Mouse (Mus musculus) MEL (cell line): ENCODE results near the gene Gm20388. TPM values are rescaled to one million over a fixed set of nuclear protein-coding genes. Genes with fewer than 3 reads are reported as not detected.

Experiments
- DNase-seq: peaks from one replicate; pipeline ENCODE4 v3.0.0; 2011; ENCODE audit warnings: low read depth, low spot score
- H3K27ac ChIP-seq: 2 replicates; pipeline ENCODE4 v1.5.1; 2012; ENCODE audit warnings: low read depth, mild to moderate bottlenecking, control low read depth, low read length, moderate library complexity; ENCODE audit not compliant: control insufficient read depth
- H3K27me3 ChIP-seq, 2 experiments: fragments of 150-350 bp in 1 of 2; sonication (generic) in 1 of 2; 2 replicates each; pipeline ENCODE4 v1.6.1; 2012; ENCODE audit warnings: low read length in 2 of 2, mild to moderate bottlenecking in 2 of 2, improper control_type of control experiment in 1 of 2, moderate library complexity in 1 of 2; ENCODE audit not compliant: insufficient read depth in 2 of 2, control insufficient read depth in 1 of 2
- H3K36me3 ChIP-seq, 2 experiments: 2 replicates each; pipeline ENCODE4 v1.6.1; 2012 to 2014; ENCODE audit warnings: low read length in 2 of 2, improper control_type of control experiment in 1 of 2, inconsistent platforms in 1 of 2, mild to moderate bottlenecking in 1 of 2; ENCODE audit not compliant: insufficient read depth in 2 of 2, control insufficient read depth in 1 of 2
- H3K4me1 ChIP-seq, 2 experiments: fragments of 150-350 bp in 1 of 2; sonication (generic) in 1 of 2; 2 replicates each; pipeline ENCODE4 v1.6.1; 2012; ENCODE audit warnings: low read length in 2 of 2, improper control_type of control experiment in 1 of 2, mild to moderate bottlenecking in 1 of 2; ENCODE audit not compliant: insufficient read depth in 2 of 2, control insufficient read depth in 1 of 2
- H3K4me3 ChIP-seq, 2 experiments: fragments of 150-350 bp in 1 of 2; sonication (generic) in 1 of 2; 2 replicates each; pipeline ENCODE4 v1.5.1; 2012; ENCODE audit warnings: low read depth in 2 of 2, low read length in 2 of 2, mild to moderate bottlenecking in 2 of 2, moderate library complexity in 2 of 2, control low read depth in 1 of 2, improper control_type of control experiment in 1 of 2; ENCODE audit not compliant: control insufficient read depth in 1 of 2, insufficient read depth in 1 of 2
- H3K79me2 ChIP-seq: 2 replicates; pipeline ENCODE4 v1.6.1; 2012; ENCODE audit warnings: mild to moderate bottlenecking, low read length, moderate library complexity; ENCODE audit not compliant: control insufficient read depth, poor library complexity, insufficient read depth
- H3K9ac ChIP-seq: 2 replicates; pipeline ENCODE4 v1.6.1; 2012; ENCODE audit warnings: low read depth, mild to moderate bottlenecking, control low read depth, low read length, moderate library complexity; ENCODE audit not compliant: control insufficient read depth, poor library complexity, severe bottlenecking
- H3K9me3 ChIP-seq: fragments of 150-350 bp; sonication (generic); replicated peaks from 2 replicates; pipeline ENCODE4 v1.6.1; 2012; ENCODE audit warnings: mild to moderate bottlenecking, low read length, improper control_type of control experiment, moderate library complexity; ENCODE audit not compliant: insufficient read depth
- CHD1 ChIP-seq: IDR thresholded peaks from 2 replicates; pipeline ENCODE4 v1.6.1; 2012; ENCODE audit warnings: low read depth, mild to moderate bottlenecking, inconsistent platforms, low read length, improper control_type of control experiment
- ELF1 ChIP-seq: IDR thresholded peaks from 2 replicates; pipeline ENCODE4 v1.6.1; 2014; ENCODE audit warnings: low read depth, mild to moderate bottlenecking, inconsistent platforms, low read length, improper control_type of control experiment, moderate library complexity
- EP300 ChIP-seq, 2 experiments: IDR thresholded peaks; 2 replicates each; pipeline ENCODE4 v1.6.1; 2011; ENCODE audit warnings: improper control_type of control experiment in 2 of 2, low read length in 2 of 2, low read depth in 1 of 2, mild to moderate bottlenecking in 1 of 2
- GATA1 ChIP-seq: IDR thresholded peaks from 2 replicates; pipeline ENCODE4 v1.6.1; 2011; ENCODE audit warnings: low read depth, low read length, improper control_type of control experiment
- JUND ChIP-seq: IDR thresholded peaks from 2 replicates; pipeline ENCODE4 v1.6.1; 2011; ENCODE audit warnings: low read depth, mild to moderate bottlenecking, improper control_type of control experiment, low read length
- MAFK ChIP-seq: IDR thresholded peaks from 2 replicates; pipeline ENCODE4 v1.6.1; 2011; ENCODE audit warnings: low read depth, mild to moderate bottlenecking, low read length, improper control_type of control experiment, borderline replicate concordance
- MAX ChIP-seq: IDR thresholded peaks from 2 replicates; pipeline ENCODE4 v1.6.1; 2011; ENCODE audit warnings: low read length, improper control_type of control experiment
- MAZ ChIP-seq: IDR thresholded peaks from 2 replicates; pipeline ENCODE4 v1.6.1; 2012; ENCODE audit warnings: low read depth, mild to moderate bottlenecking, inconsistent platforms, low read length, improper control_type of control experiment
- MEF2A ChIP-seq: IDR thresholded peaks from 2 replicates; pipeline ENCODE4 v1.6.1; 2014; ENCODE audit warnings: low read depth, mild to moderate bottlenecking, inconsistent platforms, low read length, improper control_type of control experiment; ENCODE audit not compliant: poor library complexity, insufficient replicate concordance, severe bottlenecking; ENCODE audit errors: extremely low read depth
- MYC ChIP-seq: IDR thresholded peaks from 2 replicates; pipeline ENCODE4 v1.6.1; 2011; ENCODE audit warnings: low read depth, mild to moderate bottlenecking, low read length, improper control_type of control experiment, moderate library complexity
- NELFE ChIP-seq: IDR thresholded peaks from 2 replicates; pipeline ENCODE4 v1.6.1; 2011; ENCODE audit warnings: low read depth, low read length, improper control_type of control experiment
- NRF1 ChIP-seq: IDR thresholded peaks from 2 replicates; pipeline ENCODE4 v1.6.1; 2014; ENCODE audit warnings: low read depth, mild to moderate bottlenecking, inconsistent platforms, low read length, improper control_type of control experiment, moderate library complexity; ENCODE audit not compliant: poor library complexity, insufficient read depth, severe bottlenecking
- RAD21 ChIP-seq: IDR thresholded peaks from 2 replicates; pipeline ENCODE4 v1.6.1; 2011; ENCODE audit warnings: mild to moderate bottlenecking, low read depth, low read length, improper control_type of control experiment
- SIN3A ChIP-seq: IDR thresholded peaks from 2 replicates; pipeline ENCODE4 v1.6.1; 2012; ENCODE audit warnings: low read length, improper control_type of control experiment, inconsistent platforms
- TAL1 ChIP-seq: IDR thresholded peaks from 2 replicates; pipeline ENCODE4 v1.6.1; 2012; ENCODE audit warnings: mild to moderate bottlenecking, inconsistent platforms, low read length, moderate library complexity, mixed read lengths
- TBP ChIP-seq: IDR thresholded peaks from 2 replicates; pipeline ENCODE4 v1.8.0; 2011; ENCODE audit warnings: low read depth, low read length, improper control_type of control experiment
- UBTF ChIP-seq: IDR thresholded peaks from 2 replicates; pipeline ENCODE4 v1.6.1; 2012; ENCODE audit warnings: low read depth, mild to moderate bottlenecking, inconsistent platforms, low read length, improper control_type of control experiment, moderate library complexity, borderline replicate concordance; ENCODE audit not compliant: insufficient read depth
- ZMIZ1 ChIP-seq: IDR thresholded peaks from 2 replicates; pipeline ENCODE4 v1.6.1; 2012; ENCODE audit warnings: low read depth, mild to moderate bottlenecking, inconsistent platforms, low read length, improper control_type of control experiment, moderate library complexity
- ZNF384 ChIP-seq: IDR thresholded peaks from 2 replicates; pipeline ENCODE4 v1.6.1; 2012; ENCODE audit warnings: low read depth, mild to moderate bottlenecking, inconsistent platforms, low read length, improper control_type of control experiment
- polyA plus RNA-seq, 2 experiments: library from polyadenylated mRNA; stranded (reverse) in 1 of 2; unstranded in 1 of 2; fragments of >175 nt in 1 of 2; fragments of >200 nt in 1 of 2; gene quantifications; 2 replicates each; pipeline versions ENCODE4 v1.2.1 to v1.2.4; 2012; ENCODE audit warnings: low replicate concordance in 2 of 2, low read depth in 1 of 2; ENCODE audit not compliant: insufficient read length in 2 of 2, insufficient read depth in 1 of 2, missing spikeins in 1 of 2
- total RNA-seq: library from RNA; depleted of rRNA; stranded (reverse); fragments of 300-350 nt; gene quantifications from 2 replicates; pipeline ENCODE4 v1.2.3, GENCODE M21; 2012

Gene Gm20388
- total and polyA plus RNA-seq, 3 experiments: 11.1 to 17.8 TPM; not detected in 1

DNA sequence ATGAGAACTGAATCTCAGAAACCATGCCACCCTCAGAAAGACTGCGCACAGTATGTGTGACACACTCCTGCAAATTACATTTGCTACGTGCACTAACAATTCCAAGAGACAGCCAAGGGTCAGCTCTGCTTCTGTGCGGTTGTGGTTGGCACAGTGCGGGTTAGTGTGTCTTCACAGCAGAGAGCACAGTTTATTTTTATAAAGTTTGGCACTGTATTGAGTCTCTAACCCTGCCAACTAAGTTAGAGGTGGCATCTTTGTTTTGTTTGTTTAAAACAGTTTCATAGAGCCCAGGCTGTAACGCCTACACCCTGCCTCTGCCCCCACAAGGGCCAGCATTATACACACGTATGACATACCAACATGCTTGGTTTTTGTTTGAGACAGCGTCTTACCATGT, 2990.8 kb downstream of the Gm20388 start:
- no peak for DNase-seq
- Histone ChIP-seq H3K79me2 (peaks cover 17% of the 10 kb centered on the region), H3K36me3 (peaks cover 16 to 32% of the 10 kb centered on the region in 2 experiments), H3K27ac (no peak overlapping the region)
- TF ChIP-seq MAX (no peak), RAD21 (no peak), MAZ (no peak), NRF1 (no peak)
- TF ChIP-seq, all 39 proteins: peak for 0
- H3K9me3 ChIP-seq: no peaks in the 10 kb centered on the region
- no peaks in the 10 kb centered on the region for H3K27me3 ChIP-seq
- no peak overlapping the region for H3K4me3 ChIP-seq
- no peak overlapping the region for H3K9ac ChIP-seq
- H3K4me1 ChIP-seq: peaks cover 7 to 10% of the 10 kb centered on the region in 2 experiments

DNA sequence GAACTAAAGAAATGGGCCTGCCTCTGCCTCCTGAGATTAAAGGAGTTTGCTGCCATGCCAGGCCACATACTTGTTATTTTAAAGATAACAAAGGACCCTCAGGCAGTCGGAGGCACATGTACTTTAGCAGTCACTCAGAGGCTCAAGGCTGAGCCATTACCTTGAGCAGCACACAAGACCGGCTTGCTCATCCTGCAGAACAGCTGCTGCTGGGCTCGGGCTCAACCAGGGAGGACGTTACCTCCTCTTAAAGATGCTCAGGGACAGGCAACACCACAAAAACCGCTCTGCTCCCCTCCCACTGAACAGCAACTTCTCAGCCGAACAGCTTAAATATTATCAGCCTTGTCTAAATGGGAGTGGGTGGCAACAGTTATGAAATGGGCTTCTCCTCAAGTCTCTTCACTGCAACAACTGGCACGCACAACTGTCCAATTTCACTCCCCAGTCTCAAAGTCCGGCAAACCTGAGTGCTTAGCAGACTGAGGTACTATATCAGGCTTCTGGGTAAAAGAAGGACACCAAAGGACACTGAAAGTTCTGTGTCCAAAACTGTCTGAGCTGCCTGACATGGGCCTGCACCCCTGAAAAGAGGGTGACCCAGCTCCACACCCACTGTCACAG, 2991.4 kb downstream of the Gm20388 start:
- no peaks in the 10 kb centered on the region for H3K9me3 ChIP-seq
- peaks cover 19 to 31% of the 10 kb centered on the region in 2 experiments for H3K36me3 ChIP-seq
- no peaks in the 10 kb centered on the region for H3K27me3 ChIP-seq
- H3K4me3 ChIP-seq: no peak overlapping the region
- H3K4me1 ChIP-seq: peaks cover 10 to 12% of the 10 kb centered on the region in 2 experiments
- no peak for DNase-seq
- peaks cover 17% of the 10 kb centered on the region for H3K79me2 ChIP-seq
- no peak overlapping the region for H3K27ac ChIP-seq
- TF ChIP-seq UBTF: no peak
- no peak for TF ChIP-seq CHD1
- TF ChIP-seq JUND: no peak
- no peak for TF ChIP-seq MAFK
- TF ChIP-seq GATA1: no peak
- TF ChIP-seq ELF1: no peak
- no peak for TF ChIP-seq TAL1
- TF ChIP-seq MAZ: no peak
- TF ChIP-seq ZNF384: no peak
- TF ChIP-seq MYC: no peak
- TF ChIP-seq NELFE: no peak
- TF ChIP-seq MAX: no peak
- no peak for TF ChIP-seq EP300 (IDR thresholded peaks at IDR 0.05; ENCODE audit: low read depth in 1 of 2, low read length in 2 of 2)
- no peak for TF ChIP-seq TBP
- no peak for TF ChIP-seq MEF2A
- TF ChIP-seq NRF1: no peak
- no peak for TF ChIP-seq SIN3A
- TF ChIP-seq ZMIZ1: no peak
- no peak overlapping the region for H3K9ac ChIP-seq
